Mouse (Mus musculus): ENCODE measurements around the gene Grin2a. TPM values are rescaled to one million over a fixed set of nuclear protein-coding genes. Genes with fewer than 3 reads are reported as not detected.

Grin2a gene
- polyA plus RNA-seq, 1 experiment from 2014 or later: 0.19 TPM

DNA sequence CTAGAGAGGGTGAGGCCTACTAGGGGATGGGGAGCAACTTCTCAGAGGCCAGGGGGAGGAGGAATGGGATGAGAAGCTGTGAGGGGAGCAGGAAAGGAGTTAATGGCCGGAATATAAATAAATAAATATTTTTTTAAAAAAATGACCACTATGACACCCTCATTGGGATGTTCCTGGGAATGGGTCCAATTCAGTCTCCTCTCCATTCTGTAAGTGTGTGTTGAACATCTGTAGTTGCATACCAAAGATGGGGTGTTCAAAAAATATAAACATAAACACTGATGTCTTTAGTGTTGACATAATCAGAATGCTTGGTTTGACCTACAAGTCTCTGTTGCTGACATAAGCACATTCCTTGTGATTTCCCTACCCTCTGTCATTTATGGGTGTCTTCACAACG is 298.2 kb downstream of the Grin2a start:
- H3K36me3 ChIP-seq (replicated peaks): no peaks in the 10 kb centered on the region
- WGBS: 81% methylated on average over 2 of the region's 2 CpGs
- H3K4me3 ChIP-seq: no peak overlapping the region
- H3K4me1 ChIP-seq: peaks cover 9% of the 10 kb centered on the region
- H3K9me3 ChIP-seq: no peaks in the 10 kb centered on the region
- no peaks in the 10 kb centered on the region for H3K27me3 ChIP-seq (ENCODE audit: poor library complexity, severe bottlenecking)
- no peak for DNase-seq (ENCODE audit: extremely low spot score, low spot score)
- H3K27ac ChIP-seq: no peak overlapping the region

GRCm38 (mm10) chr16:9694081-9694480 is 301.3 kb downstream of the Grin2a start:
- Histone ChIP-seq H3K4me3 (no peak overlapping the region), H3K4me1 (no peaks in the 10 kb centered on the region), H3K27me3 (ENCODE audit: poor library complexity, severe bottlenecking) (no peaks in the 10 kb centered on the region), H3K36me3 (replicated peaks) (no peaks in the 10 kb centered on the region), H3K9me3 (no peaks in the 10 kb centered on the region), H3K27ac (no peak overlapping the region)
- DNase-seq (ENCODE audit: extremely low spot score, low spot score): no peak
- WGBS: 83% methylated on average over 4 of the region's 4 CpGs

GRCm38 (mm10) chr16:9688523-9689140 is 306.7 kb downstream of the Grin2a start:
- Histone ChIP-seq H3K36me3 (replicated peaks) (no peaks in the 10 kb centered on the region), H3K9me3 (no peaks in the 10 kb centered on the region), H3K4me1 (no peaks in the 10 kb centered on the region), H3K27ac (no peak overlapping the region), H3K27me3 (ENCODE audit: poor library complexity, severe bottlenecking) (no peaks in the 10 kb centered on the region), H3K4me3 (no peak overlapping the region)
- DNase-seq (ENCODE audit: extremely low spot score, low spot score): no peak
- 26% methylated on average over 1 of the region's 1 CpGs for WGBS

GRCm38 (mm10) chr16:9680572-9680971 is 314.8 kb downstream of the Grin2a start:
- WGBS: 78% methylated on average over 4 of the region's 4 CpGs
- Histone ChIP-seq H3K27me3 (ENCODE audit: poor library complexity, severe bottlenecking) (peaks cover 27% of the 10 kb centered on the region), H3K4me3 (no peak overlapping the region), H3K27ac (no peak overlapping the region), H3K4me1 (peaks cover 27% of the 10 kb centered on the region), H3K9me3 (no peaks in the 10 kb centered on the region), H3K36me3 (replicated peaks) (no peaks in the 10 kb centered on the region)
- no peak for DNase-seq (ENCODE audit: extremely low spot score, low spot score)

- Histone ChIP-seq H3K4me3 (no peak overlapping the region), H3K27ac (0 out of 2 replicates have a peak overlapping the region, but pooled peaks have one; percentile 15), H3K4me1 (peaks cover 27% of the 10 kb centered on the region), H3K27me3 (ENCODE audit: poor library complexity, severe bottlenecking) (peaks cover 27% of the 10 kb centered on the region), H3K36me3 (replicated peaks) (no peaks in the 10 kb centered on the region), H3K9me3 (no peaks in the 10 kb centered on the region)
- 14% methylated on average over 5 of the region's 5 CpGs for WGBS
- peak; percentile 43 for DNase-seq (ENCODE audit: extremely low spot score, low spot score)
Observed at GRCm38 (mm10) chr16:9679994-9680393, 315.4 kb downstream of the Grin2a start.

DNA sequence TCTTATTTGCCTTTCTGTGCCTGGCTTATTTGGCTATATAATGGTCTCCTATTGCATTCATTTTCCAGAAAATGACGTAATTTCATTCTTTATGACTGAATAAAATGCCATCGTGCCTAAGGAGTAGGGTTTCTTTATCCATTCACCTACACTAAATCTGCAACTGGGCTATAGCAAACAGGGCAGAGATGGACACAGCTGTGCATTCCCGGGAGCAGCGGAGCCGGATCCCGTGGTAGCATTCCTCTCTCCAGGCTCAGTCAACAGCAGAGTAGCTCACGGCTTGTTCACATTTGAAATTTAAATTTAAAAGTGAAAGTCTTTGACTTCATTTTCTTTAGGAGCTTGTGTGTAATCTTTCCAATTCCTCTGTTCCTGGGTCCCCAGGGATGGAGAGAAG is 316.6 kb downstream of the Grin2a start:
- 81% methylated on average over 7 of the region's 7 CpGs for WGBS
- H3K4me3 ChIP-seq: no peak overlapping the region
- H3K4me1 ChIP-seq: peaks cover 27% of the 10 kb centered on the region
- no peaks in the 10 kb centered on the region for H3K9me3 ChIP-seq
- H3K27ac ChIP-seq: no peak overlapping the region
- no peaks in the 10 kb centered on the region for H3K36me3 ChIP-seq (replicated peaks)
- H3K27me3 ChIP-seq (ENCODE audit: poor library complexity, severe bottlenecking): peaks cover 27% of the 10 kb centered on the region
- no peak for DNase-seq (ENCODE audit: extremely low spot score, low spot score)

DNA sequence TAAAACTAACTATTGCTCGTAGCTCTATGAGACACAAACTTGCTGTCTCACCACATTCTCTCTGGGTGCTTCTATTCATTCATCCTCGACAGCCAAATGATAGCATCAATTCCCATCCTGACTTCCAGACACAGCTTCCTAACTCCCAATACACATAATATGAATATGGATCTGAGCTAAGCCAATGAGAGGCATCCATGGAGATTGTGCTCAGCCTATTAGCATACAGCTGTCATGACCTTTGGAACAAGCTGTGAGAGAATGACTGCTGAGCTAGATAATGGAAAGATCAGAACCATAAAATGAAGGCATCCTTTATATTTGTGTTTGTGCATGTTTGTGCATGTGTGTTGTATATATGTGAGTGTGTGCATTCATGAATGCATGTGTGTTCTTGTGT is 323.0 kb downstream of the Grin2a start:
- H3K4me3 ChIP-seq: no peak overlapping the region
- no peaks in the 10 kb centered on the region for H3K4me1 ChIP-seq
- no peaks in the 10 kb centered on the region for H3K9me3 ChIP-seq
- no peak for DNase-seq (ENCODE audit: extremely low spot score, low spot score)
- WGBS: 85% methylated on average over 2 of the region's 2 CpGs
- no peaks in the 10 kb centered on the region for H3K36me3 ChIP-seq (replicated peaks)
- no peak overlapping the region for H3K27ac ChIP-seq
- H3K27me3 ChIP-seq (ENCODE audit: poor library complexity, severe bottlenecking): peaks cover 12% of the 10 kb centered on the region

DNA sequence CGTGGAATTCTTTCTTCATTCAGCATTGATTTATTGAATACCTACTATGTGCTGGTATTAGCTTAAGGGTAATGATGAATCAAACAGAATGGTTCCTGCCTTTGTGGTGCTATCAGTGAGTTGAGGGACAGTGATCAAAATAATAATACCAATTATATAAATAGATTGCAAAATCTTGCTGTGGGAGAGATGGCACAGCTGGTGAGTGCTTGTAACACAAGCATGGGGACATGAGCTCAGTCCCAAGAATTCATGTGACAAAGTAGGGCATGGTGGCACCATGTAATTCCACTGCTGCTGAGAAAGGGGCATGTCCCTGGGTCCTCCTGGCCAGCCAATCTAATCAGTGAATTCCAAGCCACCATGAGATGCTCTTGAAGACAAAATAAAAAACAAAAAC is 324.1 kb downstream of the Grin2a start:
- Histone ChIP-seq H3K4me3 (no peak overlapping the region), H3K27me3 (ENCODE audit: poor library complexity, severe bottlenecking) (peaks cover under 1% of the 10 kb centered on the region; the same call in 1 of the 2 replicates), H3K9me3 (no peaks in the 10 kb centered on the region), H3K27ac (no peak overlapping the region), H3K4me1 (no peaks in the 10 kb centered on the region), H3K36me3 (replicated peaks) (no peaks in the 10 kb centered on the region)
- WGBS: 84% methylated on average over 1 of the region's 1 CpGs
- no peak for DNase-seq (ENCODE audit: extremely low spot score, low spot score)

DNA sequence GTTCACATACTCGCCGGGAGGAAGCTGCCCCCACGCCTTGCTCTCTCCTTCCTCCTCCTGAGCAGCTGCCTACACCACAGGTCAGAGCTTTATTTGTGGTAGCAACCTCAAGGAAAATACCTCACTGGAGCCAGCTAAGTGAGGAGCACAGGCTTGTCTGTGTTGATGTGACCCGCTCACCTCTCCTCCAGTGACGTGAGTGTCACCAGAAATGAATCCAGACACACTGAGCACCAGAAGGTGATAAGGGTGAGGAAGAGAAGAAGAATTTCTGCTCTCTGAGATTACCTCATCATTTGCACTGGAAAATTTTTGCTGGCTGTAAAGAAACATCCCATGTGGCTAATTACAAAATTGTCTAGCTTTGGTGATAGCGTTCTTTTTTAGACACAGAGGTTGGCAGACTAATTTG is 324.6 kb downstream of the Grin2a start:
- H3K9me3 ChIP-seq: no peaks in the 10 kb centered on the region
- no peaks in the 10 kb centered on the region for H3K27me3 ChIP-seq (ENCODE audit: poor library complexity, severe bottlenecking)
- H3K27ac ChIP-seq: no peak overlapping the region
- H3K4me1 ChIP-seq: no peaks in the 10 kb centered on the region
- no peaks in the 10 kb centered on the region for H3K36me3 ChIP-seq (replicated peaks)
- H3K4me3 ChIP-seq: no peak overlapping the region
- DNase-seq (ENCODE audit: extremely low spot score, low spot score): no peak
- 88% methylated on average over 6 of the region's 6 CpGs for WGBS

GRCm38 (mm10) chr16:9665896-9666295 is 329.5 kb downstream of the Grin2a start:
- WGBS: 94% methylated on average over 4 of the region's 4 CpGs
- no peaks in the 10 kb centered on the region for H3K36me3 ChIP-seq (replicated peaks)
- no peak overlapping the region for H3K27ac ChIP-seq
- H3K9me3 ChIP-seq: no peaks in the 10 kb centered on the region
- H3K4me1 ChIP-seq: peaks cover 8% of the 10 kb centered on the region
- no peak overlapping the region for H3K4me3 ChIP-seq
- no peak for DNase-seq (ENCODE audit: extremely low spot score, low spot score)
- no peaks in the 10 kb centered on the region for H3K27me3 ChIP-seq (ENCODE audit: poor library complexity, severe bottlenecking)

DNA sequence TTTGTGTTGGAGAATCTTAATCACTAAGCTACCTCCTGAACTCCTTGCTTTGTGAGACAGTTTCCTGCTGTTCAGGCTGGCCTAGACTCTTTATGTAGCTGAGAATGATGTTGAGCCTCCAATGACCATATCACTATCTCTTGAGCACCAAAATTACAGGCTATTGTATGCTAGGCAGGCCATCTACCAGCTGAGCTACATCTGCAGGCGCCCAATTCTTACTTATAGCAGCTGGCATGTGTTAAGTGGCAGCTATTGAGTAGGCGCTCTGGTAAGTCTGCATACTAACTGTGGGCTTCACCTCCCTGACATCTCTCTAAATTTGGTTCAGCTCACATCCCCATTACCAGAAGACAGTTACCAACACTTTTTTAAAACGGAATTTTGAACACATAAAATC is 331.3 kb downstream of the Grin2a start:
- peaks cover 8% of the 10 kb centered on the region for H3K4me1 ChIP-seq
- no peaks in the 10 kb centered on the region for H3K9me3 ChIP-seq
- H3K4me3 ChIP-seq: no peak overlapping the region
- DNase-seq (ENCODE audit: extremely low spot score, low spot score): no peak
- H3K27ac ChIP-seq: no peak overlapping the region
- WGBS: 81% methylated on average over 3 of the region's 3 CpGs
- H3K27me3 ChIP-seq (ENCODE audit: poor library complexity, severe bottlenecking): no peaks in the 10 kb centered on the region
- no peaks in the 10 kb centered on the region for H3K36me3 ChIP-seq (replicated peaks)

DNA sequence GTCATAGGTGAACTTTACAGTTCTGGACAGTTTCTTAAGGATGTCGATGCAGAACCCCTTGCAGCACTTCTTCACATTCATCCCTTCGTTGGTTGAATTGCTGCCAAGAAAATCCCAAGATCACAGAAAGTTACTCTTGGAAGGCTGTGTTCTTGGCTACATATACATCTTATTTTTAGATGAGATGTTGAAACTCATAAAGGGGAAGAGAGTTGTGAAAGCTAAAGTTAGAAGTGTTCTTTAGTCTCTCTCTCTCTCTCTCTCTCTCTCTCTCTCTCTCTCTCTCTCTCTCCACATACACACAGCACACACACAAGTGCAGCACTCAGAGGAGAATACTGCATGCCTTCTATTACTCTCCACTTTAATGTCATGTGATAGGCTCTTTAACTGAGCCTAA is 331.9 kb downstream of the Grin2a start:
- no peak for DNase-seq (ENCODE audit: extremely low spot score, low spot score)
- Histone ChIP-seq H3K36me3 (replicated peaks) (no peaks in the 10 kb centered on the region), H3K4me1 (peaks cover 8% of the 10 kb centered on the region), H3K4me3 (no peak overlapping the region), H3K9me3 (no peaks in the 10 kb centered on the region), H3K27ac (no peak overlapping the region), H3K27me3 (ENCODE audit: poor library complexity, severe bottlenecking) (no peaks in the 10 kb centered on the region)
- 94% methylated on average over 2 of the region's 2 CpGs for WGBS

GRCm38 (mm10) chr16:9625652-9626444 is 369.5 kb downstream of the Grin2a start:
- Histone ChIP-seq H3K36me3 (replicated peaks) (no peaks in the 10 kb centered on the region), H3K27ac (no peak overlapping the region), H3K27me3 (ENCODE audit: poor library complexity, severe bottlenecking) (no peaks in the 10 kb centered on the region), H3K4me1 (no peaks in the 10 kb centered on the region), H3K4me3 (no peak overlapping the region), H3K9me3 (no peaks in the 10 kb centered on the region)
- no peak for DNase-seq (ENCODE audit: extremely low spot score, low spot score)
- 92% methylated on average over 10 of the region's 10 CpGs for WGBS
